8 mouse cellular contexts compared by ENCODE assay signal in the genomic region with DNA sequence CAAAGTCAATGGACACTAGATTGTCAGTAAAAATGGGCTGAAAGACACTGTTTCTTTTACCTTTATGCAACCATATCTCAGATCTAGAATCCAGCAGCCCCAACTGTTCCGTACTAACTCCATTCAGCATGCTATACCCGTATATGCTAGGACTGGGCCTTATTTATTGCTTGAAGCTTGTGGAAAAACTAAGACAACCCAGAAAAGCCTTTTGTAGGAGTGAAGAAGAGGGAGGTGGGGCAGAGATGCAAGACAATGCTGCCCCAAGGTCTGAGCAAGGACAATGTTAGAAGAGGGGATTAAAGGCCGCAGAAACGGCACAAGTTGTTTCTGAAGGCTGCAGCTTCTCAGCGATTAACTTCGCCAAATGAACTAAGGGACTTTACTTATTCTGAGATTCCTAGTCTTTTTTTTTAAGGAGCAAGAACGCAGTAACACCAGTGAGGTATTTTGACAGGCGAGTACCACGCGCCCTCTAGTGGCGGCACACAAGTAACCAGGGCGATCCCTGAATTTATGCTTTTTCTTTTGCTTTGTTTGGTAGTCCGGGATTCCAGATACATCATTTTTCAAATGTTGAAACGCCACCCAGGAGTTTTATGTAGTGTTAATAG.
DNase-seq lines count a peak whose midpoint lies in the region; ATAC-seq and TF ChIP-seq lines count a peak whose summit lies in the region.

No protein-coding gene starts in this region.

- peak; percentile 9 for DNase-seq in CD4-positive helper T cell, adult 2 months (ENCODE audit: low read depth, low spot score)
- peak; percentile 79 to 84 for DNase-seq in adrenal gland, postnatal 36 days
- DNase-seq in embryonic facial prominence, embryonic 14.5 days (ENCODE audit: low spot score): peak; percentile 85
- peak; percentile 36 to 61 for DNase-seq in heart, adult 9 months (ENCODE audit: low spot score in 2 of 2)
- peak; percentile 90 for DNase-seq in kidney, adult 9 months
- peak; percentile 84 for DNase-seq in limb, embryonic 11.5 days (ENCODE audit: low spot score)
- DNase-seq in midbrain, embryonic 14.5 days: peak; percentile 89
- DNase-seq in stomach, postnatal 0 days (ENCODE audit: low spot score): peak; percentile 72

- H3K9me3 ChIP-seq in embryonic facial prominence, embryonic 14.5 days (ENCODE audit: control insufficient read depth, low read length): no peaks in the 10 kb centered on the region
- no peaks in the 10 kb centered on the region for H3K9me3 ChIP-seq in limb, embryonic 11.5 days (ENCODE audit: control insufficient read depth, low read length)
- H3K9me3 ChIP-seq in midbrain, embryonic 14.5 days (ENCODE audit: control insufficient read depth, low read length): no peaks in the 10 kb centered on the region
- no peaks in the 10 kb centered on the region for H3K9me3 ChIP-seq in stomach, postnatal 0 days (ENCODE audit: control insufficient read depth, low read length)

- H3K27ac ChIP-seq in embryonic facial prominence, embryonic 14.5 days (replicated peaks; ENCODE audit: low read depth, low read length): no peak overlapping the region
- H3K27ac ChIP-seq in limb, embryonic 11.5 days (replicated peaks; ENCODE audit: low read depth, low read length): no peak overlapping the region
- H3K27ac ChIP-seq in midbrain, embryonic 14.5 days (replicated peaks; ENCODE audit: low read depth, low read length): no peak overlapping the region
- no peak overlapping the region for H3K27ac ChIP-seq in stomach, postnatal 0 days (replicated peaks)

- H3K4me3 ChIP-seq in embryonic facial prominence, embryonic 14.5 days (ENCODE audit: low read depth, low read length): no peak overlapping the region
- no peak overlapping the region for H3K4me3 ChIP-seq in limb, embryonic 11.5 days (ENCODE audit: low read depth, low read length)
- H3K4me3 ChIP-seq in midbrain, embryonic 14.5 days (replicated peaks; ENCODE audit: low read depth, low read length): no peak overlapping the region
- no peak overlapping the region for H3K4me3 ChIP-seq in stomach, postnatal 0 days (ENCODE audit: low read depth, low read length)

- ATAC-seq in embryonic facial prominence, embryonic 14.5 days (ENCODE audit: low read depth): peak; percentile 63
- ATAC-seq in limb, embryonic 11.5 days (ENCODE audit: insufficient number of reproducible peaks, low FRiP score, low TSS enrichment, low read depth): no peak
- ATAC-seq in midbrain, embryonic 14.5 days (ENCODE audit: low FRiP score, low TSS enrichment): peak; percentile 67
- 0 out of 2 replicates have a peak, but pooled peaks have one; percentile 53 for ATAC-seq in stomach, postnatal 0 days (ENCODE audit: low FRiP score, low TSS enrichment)

- TF ChIP-seq EP300 in stomach, postnatal 0 days (optimal IDR thresholded peaks at IDR 0.05): no peak

- no peaks in the 10 kb centered on the region for H3K4me1 ChIP-seq in embryonic facial prominence, embryonic 14.5 days (ENCODE audit: control insufficient read depth, insufficient read depth, low read length)
- H3K4me1 ChIP-seq in limb, embryonic 11.5 days (ENCODE audit: control insufficient read depth, insufficient read depth, low read length): peaks cover 3% of the 10 kb centered on the region; the same call in 1 of the 2 replicates
- no peaks in the 10 kb centered on the region for H3K4me1 ChIP-seq in midbrain, embryonic 14.5 days (ENCODE audit: control insufficient read depth, insufficient read depth, low read length)
- no peaks in the 10 kb centered on the region for H3K4me1 ChIP-seq in stomach, postnatal 0 days (replicated peaks; ENCODE audit: control insufficient read depth, insufficient read depth)

- H3K36me3 ChIP-seq in embryonic facial prominence, embryonic 14.5 days (ENCODE audit: control insufficient read depth, insufficient read depth, low read length): no peaks in the 10 kb centered on the region
- H3K36me3 ChIP-seq in limb, embryonic 11.5 days (ENCODE audit: control insufficient read depth, insufficient read depth, low read length): no peaks in the 10 kb centered on the region
- no peaks in the 10 kb centered on the region for H3K36me3 ChIP-seq in midbrain, embryonic 14.5 days (ENCODE audit: control insufficient read depth, insufficient read depth, low read length)
- no peaks in the 10 kb centered on the region for H3K36me3 ChIP-seq in stomach, postnatal 0 days (ENCODE audit: control insufficient read depth, insufficient read depth, low read length)

- H3K4me2 ChIP-seq in embryonic facial prominence, embryonic 14.5 days (ENCODE audit: low read depth, low read length): no peak overlapping the region
- H3K4me2 ChIP-seq in limb, embryonic 11.5 days (ENCODE audit: low read depth, severe bottlenecking): no peak overlapping the region
- H3K4me2 ChIP-seq in midbrain, embryonic 14.5 days (ENCODE audit: low read length): peak overlapping the region; percentile 28; the same call in 1 of the 2 replicates
- H3K4me2 ChIP-seq in stomach, postnatal 0 days (replicated peaks; ENCODE audit: low read depth): no peak overlapping the region

- no peaks in the 10 kb centered on the region for H3K27me3 ChIP-seq in embryonic facial prominence, embryonic 14.5 days (replicated peaks; ENCODE audit: control insufficient read depth, insufficient read depth, low read length)
- no peaks in the 10 kb centered on the region for H3K27me3 ChIP-seq in limb, embryonic 11.5 days (ENCODE audit: control insufficient read depth, insufficient read depth, low read length)
- H3K27me3 ChIP-seq in midbrain, embryonic 14.5 days (ENCODE audit: control insufficient read depth, insufficient read depth, low read length): no peaks in the 10 kb centered on the region
- no peaks in the 10 kb centered on the region for H3K27me3 ChIP-seq in stomach, postnatal 0 days (ENCODE audit: control insufficient read depth, insufficient read depth, low read length)

- 9% methylated on average over 14 of the region's 14 CpGs for WGBS in embryonic facial prominence, embryonic 14.5 days
- 13% methylated on average over 14 of the region's 14 CpGs for WGBS in limb, embryonic 11.5 days
- 10% methylated on average over 14 of the region's 14 CpGs for WGBS in midbrain, embryonic 14.5 days
- 4% methylated on average over 14 of the region's 14 CpGs for WGBS in stomach, postnatal 0 days

- H3K9ac ChIP-seq in embryonic facial prominence, embryonic 14.5 days (ENCODE audit: low read depth, low read length): no peak overlapping the region
- H3K9ac ChIP-seq in limb, embryonic 11.5 days (ENCODE audit: low read length): no peak overlapping the region
- no peak overlapping the region for H3K9ac ChIP-seq in midbrain, embryonic 14.5 days (replicated peaks; ENCODE audit: low read length)
- H3K9ac ChIP-seq in stomach, postnatal 0 days (ENCODE audit: low read length): no peak overlapping the region

- TF ChIP-seq CTCF in stomach, postnatal 0 days (IDR thresholded peaks at IDR 0.05; ENCODE audit: low read depth): peak; percentile 96

Comparison
In these comparisons a context has a peak if more than half of its experiments do, and no peak if none do; other contexts are left out.
1. DNase-seq: peak in every context shown above with its lines; median percentile 90 in kidney, adult 9 months; 89 in midbrain, embryonic 14.5 days; 85 in embryonic facial prominence, embryonic 14.5 days; 84 in limb, embryonic 11.5 days; 82 in adrenal gland, postnatal 36 days; 72 in stomach, postnatal 0 days; 48 in heart, adult 9 months; 9 in CD4-positive helper T cell, adult 2 months.